Mouse (Mus musculus): ENCODE data around the gene Gm44973. TPM values are rescaled to one million over a fixed set of nuclear protein-coding genes. Genes with fewer than 3 reads are reported as not detected.

The Gm44973 gene
- polyA plus RNA-seq (2012; ENCODE audit: insufficient read depth, insufficient read length, missing spikeins), result not detected in 2 replicates

DNA sequence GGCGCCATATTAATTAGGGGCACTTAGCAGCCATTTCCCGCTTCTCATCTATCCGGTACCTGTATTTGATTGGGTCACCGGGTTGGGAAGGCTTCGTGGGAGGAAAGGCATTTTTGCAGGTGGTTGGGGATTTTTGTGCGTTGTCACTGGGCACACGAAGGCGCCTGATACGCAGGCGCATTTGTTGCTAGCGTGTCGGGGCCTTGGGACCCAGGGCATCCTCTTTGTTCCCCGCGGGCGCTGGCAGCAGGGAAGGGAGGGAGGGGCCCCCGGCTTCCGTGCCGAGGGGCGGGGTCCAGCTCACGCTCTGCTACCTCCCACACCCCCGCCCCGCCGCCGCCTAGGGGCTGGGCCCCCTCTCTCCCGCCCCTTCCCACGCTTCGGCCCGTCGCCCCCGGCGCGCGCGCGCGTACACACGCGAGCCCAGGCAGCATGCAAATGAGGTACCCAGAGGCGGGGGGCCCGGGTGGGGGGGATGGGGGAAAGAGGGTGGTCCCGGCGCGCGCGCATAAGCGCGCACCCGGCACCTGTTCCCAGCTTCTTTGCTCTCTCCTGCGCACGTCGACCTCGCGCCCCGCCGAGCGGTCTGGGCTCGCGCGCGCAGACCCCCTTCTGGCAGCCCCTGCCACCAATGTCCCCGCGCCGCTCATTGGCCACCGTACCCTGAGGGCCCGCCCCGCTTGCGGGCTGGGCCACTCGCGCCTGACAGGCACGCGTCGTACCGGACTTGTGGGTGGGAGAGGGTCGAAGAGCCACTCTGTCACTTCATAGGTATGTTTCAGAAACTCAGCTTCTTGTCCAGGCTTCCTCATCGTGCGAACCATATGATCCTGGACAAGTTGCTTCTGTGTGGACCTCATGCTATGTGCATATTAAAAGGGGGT, at the start of gene Gm44973:
TSS of gene Gm44973 (plus strand) at position 379 of the 884 bp plus-strand sequence.
- Histone ChIP-seq H3K4me3 (ENCODE audit: insufficient read depth, low read length) (peak within 1 kb of the TSS; percentile 97), H3K4me1 (ENCODE audit: control insufficient read depth, insufficient read depth, low read length) (peaks cover 18% of the 10 kb centered on the region), H3K27ac (ENCODE audit: insufficient read depth, low read depth, low read length) (peak within 1 kb of the TSS; percentile 100)
- TF ChIP-seq POLR2A (IDR thresholded peaks at IDR 0.05; ENCODE audit: borderline replicate concordance, low read depth, low read length) (no peak), CTCF (IDR thresholded peaks at IDR 0.05; ENCODE audit: low read depth, low read length) (no peak)

DNA sequence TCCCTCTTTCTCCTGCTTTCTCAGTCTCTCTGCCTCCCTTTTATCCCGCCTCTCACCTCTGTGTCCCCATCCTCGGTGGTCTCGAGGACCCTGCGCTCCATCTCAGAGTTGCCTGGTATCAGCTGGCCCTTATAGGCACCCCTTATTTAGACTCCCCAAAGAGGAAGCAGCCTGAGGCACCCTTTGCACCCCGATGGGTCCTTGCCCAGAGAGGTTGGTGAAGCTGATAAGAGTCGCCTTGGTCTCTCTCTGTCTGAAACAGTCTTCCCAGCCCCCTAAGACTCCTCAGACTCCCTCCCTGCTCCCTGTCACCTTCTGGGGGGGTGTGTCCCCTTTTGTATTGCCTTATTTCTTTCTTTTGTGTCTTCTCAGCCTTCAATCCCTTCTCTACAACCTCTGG, 44.2 kb upstream of the Gm44973 start, which contains the start of gene Sbk3:
TSS of gene Sbk3 (minus strand) at position 101 of the 400 bp plus-strand sequence.
- Histone ChIP-seq H3K4me3 (ENCODE audit: insufficient read depth, low read length) (no peak within 1 kb of the TSS), H3K4me1 (ENCODE audit: control insufficient read depth, insufficient read depth, low read length) (peaks cover 23% of the 10 kb centered on the region), H3K27ac (ENCODE audit: insufficient read depth, low read depth, low read length) (no peak within 1 kb of the TSS)
- TF ChIP-seq CTCF (IDR thresholded peaks at IDR 0.05; ENCODE audit: low read depth, low read length), result no peak

- H3K4me3 ChIP-seq (ENCODE audit: insufficient read depth, low read length), result no peak overlapping the region
- H3K27ac ChIP-seq (ENCODE audit: insufficient read depth, low read depth, low read length), result no peak overlapping the region
- peaks cover 23% of the 10 kb centered on the region for H3K4me1 ChIP-seq (ENCODE audit: control insufficient read depth, insufficient read depth, low read length)
- TF ChIP-seq CTCF (IDR thresholded peaks at IDR 0.05; ENCODE audit: low read depth, low read length), result no peak
- no peak for TF ChIP-seq POLR2A (IDR thresholded peaks at IDR 0.05; ENCODE audit: borderline replicate concordance, low read depth, low read length)
Measured at GRCm38 (mm10) chr7:4971710-4972109, 43.6 kb upstream of the Gm44973 start.

- no peak overlapping the region for H3K4me3 ChIP-seq (ENCODE audit: insufficient read depth, low read length)
- TF ChIP-seq POLR2A (IDR thresholded peaks at IDR 0.05; ENCODE audit: borderline replicate concordance, low read depth, low read length) (no peak), CTCF (IDR thresholded peaks at IDR 0.05; ENCODE audit: low read depth, low read length) (no peak)
- H3K27ac ChIP-seq (ENCODE audit: insufficient read depth, low read depth, low read length), result no peak overlapping the region
- peaks cover 23% of the 10 kb centered on the region for H3K4me1 ChIP-seq (ENCODE audit: control insufficient read depth, insufficient read depth, low read length)
Measured at GRCm38 (mm10) chr7:4972321-4973047, 42.8 kb upstream of the Gm44973 start.

DNA sequence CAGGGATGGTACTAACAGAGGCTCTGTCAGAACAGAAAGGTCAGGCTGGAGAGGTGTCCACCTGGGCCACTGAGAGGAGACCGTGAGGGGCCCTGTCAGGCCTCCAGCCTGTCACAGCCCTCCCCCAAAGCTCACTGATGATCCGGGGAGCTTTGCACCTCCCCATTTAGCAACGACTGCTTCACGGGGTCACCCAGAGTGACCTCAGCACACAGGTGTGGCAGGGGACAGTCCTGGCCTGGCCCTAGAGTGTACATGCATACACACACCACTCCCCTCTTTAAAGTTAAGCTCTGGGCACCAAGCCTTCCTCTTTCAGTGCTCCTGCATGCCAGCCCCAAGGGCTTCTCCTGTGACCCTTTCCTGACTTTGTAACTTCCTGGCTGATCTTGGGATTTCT, 39.8 kb upstream of the Gm44973 start:
- TF ChIP-seq POLR2A (IDR thresholded peaks at IDR 0.05; ENCODE audit: borderline replicate concordance, low read depth, low read length), result no peak
- no peak for TF ChIP-seq CTCF (IDR thresholded peaks at IDR 0.05; ENCODE audit: low read depth, low read length)
- peaks cover 23% of the 10 kb centered on the region for H3K4me1 ChIP-seq (ENCODE audit: control insufficient read depth, insufficient read depth, low read length)
- H3K27ac ChIP-seq (ENCODE audit: insufficient read depth, low read depth, low read length), result no peak overlapping the region
- H3K4me3 ChIP-seq (ENCODE audit: insufficient read depth, low read length), result no peak overlapping the region

DNA sequence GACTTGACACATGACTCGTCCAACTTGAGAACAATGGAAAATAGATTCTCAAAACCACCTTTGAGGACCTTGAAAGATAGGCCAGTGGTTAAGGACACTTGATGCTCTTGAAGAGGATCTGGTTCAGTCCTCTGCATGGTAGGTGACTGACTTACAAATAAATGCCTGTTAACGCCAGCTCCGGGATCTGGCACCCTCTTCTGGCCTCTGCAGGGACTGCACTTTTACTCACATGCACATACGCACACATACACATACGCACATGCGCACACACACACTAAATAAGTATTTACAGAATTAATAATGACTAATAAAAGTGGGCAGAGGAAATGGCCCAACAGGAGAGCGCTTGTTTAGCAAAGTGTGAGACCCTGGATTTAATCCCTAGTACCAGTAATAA, 38.5 kb upstream of the Gm44973 start:
- Histone ChIP-seq H3K27ac (ENCODE audit: insufficient read depth, low read depth, low read length) (no peak overlapping the region), H3K4me1 (ENCODE audit: control insufficient read depth, insufficient read depth, low read length) (peaks cover 12% of the 10 kb centered on the region), H3K4me3 (ENCODE audit: insufficient read depth, low read length) (no peak overlapping the region)
- TF ChIP-seq CTCF (IDR thresholded peaks at IDR 0.05; ENCODE audit: low read depth, low read length) (no peak), POLR2A (IDR thresholded peaks at IDR 0.05; ENCODE audit: borderline replicate concordance, low read depth, low read length) (no peak)

- no peak overlapping the region for H3K27ac ChIP-seq (ENCODE audit: insufficient read depth, low read depth, low read length)
- TF ChIP-seq POLR2A (IDR thresholded peaks at IDR 0.05; ENCODE audit: borderline replicate concordance, low read depth, low read length), result no peak
- TF ChIP-seq CTCF (IDR thresholded peaks at IDR 0.05; ENCODE audit: low read depth, low read length), result no peak
- H3K4me3 ChIP-seq (ENCODE audit: insufficient read depth, low read length), result no peak overlapping the region
- no peaks in the 10 kb centered on the region for H3K4me1 ChIP-seq (ENCODE audit: control insufficient read depth, insufficient read depth, low read length)
Measured at GRCm38 (mm10) chr7:4988250-4988649, 27.0 kb upstream of the Gm44973 start.

GRCm38 (mm10) chr7:4993347-4993998, 21.8 kb upstream of the Gm44973 start:
- Histone ChIP-seq H3K4me1 (ENCODE audit: control insufficient read depth, insufficient read depth, low read length) (peaks cover 5% of the 10 kb centered on the region; the same call in 1 of the 2 replicates), H3K27ac (ENCODE audit: insufficient read depth, low read depth, low read length) (no peak overlapping the region), H3K4me3 (ENCODE audit: insufficient read depth, low read length) (no peak overlapping the region)
- TF ChIP-seq POLR2A (IDR thresholded peaks at IDR 0.05; ENCODE audit: borderline replicate concordance, low read depth, low read length), result no peak
- TF ChIP-seq CTCF (IDR thresholded peaks at IDR 0.05; ENCODE audit: low read depth, low read length), result no peak

DNA sequence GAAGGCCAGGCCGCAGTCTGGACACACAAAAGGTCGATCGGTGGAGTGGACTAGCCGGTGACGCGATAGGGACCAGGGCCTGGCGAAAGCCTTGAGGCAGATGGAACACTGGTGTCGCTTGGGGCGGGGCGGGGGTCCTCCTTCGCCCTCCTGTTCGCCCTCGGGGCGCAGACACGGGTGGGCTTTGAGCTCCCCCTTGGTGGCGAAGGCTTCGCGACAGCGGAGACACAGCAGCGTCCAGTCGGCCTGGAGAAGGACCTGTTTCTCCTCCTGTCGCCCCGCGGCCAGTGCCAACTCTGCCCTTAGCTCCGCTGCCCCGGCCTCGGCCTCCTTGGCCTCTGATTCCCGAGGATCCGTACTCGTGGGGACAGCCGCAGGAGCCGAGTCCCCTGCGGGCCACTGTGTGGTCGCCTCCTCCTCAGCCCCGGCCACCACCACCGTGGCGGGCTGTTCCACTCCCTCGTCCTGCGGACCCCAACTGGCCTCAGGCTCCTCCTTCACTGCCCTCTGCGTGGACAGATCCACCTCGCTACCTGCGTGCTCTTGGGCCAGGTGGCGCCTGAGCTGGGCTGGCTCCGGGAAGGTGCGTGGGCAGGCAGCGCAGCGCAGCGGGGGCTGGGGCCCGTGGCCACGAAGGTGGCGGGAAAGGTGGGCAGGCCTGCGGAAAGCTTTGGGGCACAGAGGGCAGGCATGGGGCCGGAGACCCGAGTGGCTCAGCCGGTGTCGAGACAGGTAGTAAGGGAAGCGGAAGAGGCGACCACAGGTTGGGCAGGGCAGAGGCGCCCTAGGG, 21.1 kb upstream of the Gm44973 start:
- H3K4me3 ChIP-seq (ENCODE audit: insufficient read depth, low read length), result no peak overlapping the region
- TF ChIP-seq CTCF (IDR thresholded peaks at IDR 0.05; ENCODE audit: low read depth, low read length) (no peak), POLR2A (IDR thresholded peaks at IDR 0.05; ENCODE audit: borderline replicate concordance, low read depth, low read length) (no peak)
- H3K4me1 ChIP-seq (ENCODE audit: control insufficient read depth, insufficient read depth, low read length), result peaks cover 5% of the 10 kb centered on the region; the same call in 1 of the 2 replicates
- no peak overlapping the region for H3K27ac ChIP-seq (ENCODE audit: insufficient read depth, low read depth, low read length)
